Mouse (Mus musculus) thymus, adult 2 months (tissue): Measurements from ENCODE around the gene Pemt. TPM values are rescaled to one million over a fixed set of nuclear protein-coding genes. Genes with fewer than 3 reads are reported as not detected.

Experiments used
- DNase-seq: peaks from one replicate; pipeline ENCODE4 v3.0.0; 2021
- H3K27ac ChIP-seq: fragments of 200-500 bp; 2 replicates; pipeline ENCODE4 v1.5.1; 2012; ENCODE audit warnings: low read length, control low read depth; ENCODE audit not compliant: control insufficient read depth, insufficient read depth
- H3K27me3 ChIP-seq: fragments of 200-500 bp; 2 replicates; pipeline ENCODE4 v1.6.1; 2012; ENCODE audit warnings: mild to moderate bottlenecking, low read length, moderate library complexity, mixed read lengths; ENCODE audit not compliant: control insufficient read depth, insufficient read depth
- H3K36me3 ChIP-seq: fragments of 200-500 bp; 2 replicates; pipeline ENCODE4 v1.6.1; 2012; ENCODE audit warnings: mild to moderate bottlenecking, low read length, moderate library complexity; ENCODE audit not compliant: control insufficient read depth, insufficient read depth
- H3K4me1 ChIP-seq: fragments of 200-500 bp; replicated peaks from 2 replicates; pipeline ENCODE4 v1.6.1; 2012; ENCODE audit warnings: low read length; ENCODE audit not compliant: control insufficient read depth, insufficient read depth
- H3K4me3 ChIP-seq: fragments of 200-500 bp; 2 replicates; pipeline ENCODE4 v1.5.1; 2012; ENCODE audit warnings: mild to moderate bottlenecking, low read length, control low read depth, moderate library complexity; ENCODE audit not compliant: control insufficient read depth, insufficient read depth
- CTCF ChIP-seq: fragments of 200-500 bp; IDR thresholded peaks from 2 replicates; pipeline ENCODE4 v1.5.1; 2012; ENCODE audit warnings: mild to moderate bottlenecking, control low read depth, low read length, moderate library complexity, borderline replicate concordance; ENCODE audit not compliant: control insufficient read depth, poor library complexity, insufficient read depth; ENCODE audit errors: extremely low read depth
- POLR2A ChIP-seq: fragments of 200-500 bp; IDR thresholded peaks from 2 replicates; pipeline ENCODE4 v1.6.1; 2012; ENCODE audit warnings: mild to moderate bottlenecking, low read length, control low read depth, moderate library complexity; ENCODE audit not compliant: control insufficient read depth, poor library complexity, insufficient read depth; ENCODE audit errors: extremely low read depth
- whole genome bisulfite sequencing: fragments of 180-500 bp; shearing (Covaris S2); methylation state at CpG from one replicate; pipeline ENCODE4 v1.1.7; 2018; 5-methylcytosine and 5-hydroxymethylcytosine counted together
- polyA plus RNA-seq: library from polyadenylated mRNA; depleted of rRNA; stranded (reverse); fragments of >200 nt; gene quantifications from 2 replicates; pipeline ENCODE4 v1.2.3, GENCODE M21; 2012

The Pemt gene
- polyA plus RNA-seq, 1 experiment, result 10.6 TPM

GRCm38 (mm10) chr11:60071221-60071620 is 24.9 kb upstream of the Pemt start:
- H3K27me3 ChIP-seq, result no peaks in the 10 kb centered on the region
- H3K4me3 ChIP-seq, result no peak overlapping the region
- TF ChIP-seq CTCF, result no peak
- TF ChIP-seq POLR2A, result no peak
- no peak overlapping the region for H3K27ac ChIP-seq
- DNase-seq, result no peak
- H3K4me1 ChIP-seq, result peaks cover 7% of the 10 kb centered on the region
- WGBS, result 73% methylated on average over 6 of the region's 6 CpGs
- no peaks in the 10 kb centered on the region for H3K36me3 ChIP-seq

- no peaks in the 10 kb centered on the region for H3K36me3 ChIP-seq
- no peak overlapping the region for H3K4me3 ChIP-seq
- H3K27me3 ChIP-seq, result no peaks in the 10 kb centered on the region
- H3K4me1 ChIP-seq, result peaks cover 7% of the 10 kb centered on the region
- H3K27ac ChIP-seq, result no peak overlapping the region
- DNase-seq, result peak; percentile 64
- TF ChIP-seq CTCF (peak; percentile 72; the same call in 1 of the 2 replicates), POLR2A (no peak)
- 42% methylated on average over 8 of the region's 8 CpGs for WGBS
Observed at GRCm38 (mm10) chr11:60070599-60070998, 24.3 kb upstream of the Pemt start.

GRCm38 (mm10) chr11:60068631-60069030 is 22.3 kb upstream of the Pemt start:
- Histone ChIP-seq H3K4me3 (no peak overlapping the region), H3K27ac (no peak overlapping the region), H3K27me3 (no peaks in the 10 kb centered on the region), H3K4me1 (peaks cover 7% of the 10 kb centered on the region), H3K36me3 (no peaks in the 10 kb centered on the region)
- TF ChIP-seq POLR2A (no peak), CTCF (no peak)
- DNase-seq, result no peak

DNA sequence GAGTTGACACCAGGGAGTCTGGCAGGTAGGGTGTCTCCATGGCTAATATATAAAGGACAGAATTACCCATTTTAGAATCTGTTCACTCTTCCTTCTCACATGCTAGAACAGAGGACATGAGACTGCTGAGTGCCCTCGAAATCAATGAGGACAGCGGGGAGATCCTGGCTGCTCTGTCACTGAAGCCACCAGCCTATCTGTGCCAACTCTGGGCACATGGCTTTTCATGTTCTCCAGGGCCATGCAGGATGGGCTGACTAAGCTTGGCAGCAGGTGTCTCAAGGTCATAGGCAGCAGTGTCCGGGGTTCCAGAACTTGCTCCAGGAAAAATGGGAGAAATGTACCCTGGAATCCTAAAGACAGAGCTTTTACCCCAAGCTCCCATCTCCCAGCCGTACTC is 21.4 kb upstream of the Pemt start:
- 98% methylated on average over 4 of the region's 4 CpGs for WGBS
- Histone ChIP-seq H3K36me3 (no peaks in the 10 kb centered on the region), H3K27ac (no peak overlapping the region), H3K4me1 (peaks cover 7% of the 10 kb centered on the region), H3K4me3 (no peak overlapping the region), H3K27me3 (no peaks in the 10 kb centered on the region)
- DNase-seq, result no peak
- no peak for TF ChIP-seq CTCF
- TF ChIP-seq POLR2A, result no peak

GRCm38 (mm10) chr11:60065267-60065666 is 19.0 kb upstream of the Pemt start:
- Histone ChIP-seq H3K36me3 (no peaks in the 10 kb centered on the region), H3K4me3 (no peak overlapping the region), H3K27ac (no peak overlapping the region), H3K4me1 (no peaks in the 10 kb centered on the region), H3K27me3 (no peaks in the 10 kb centered on the region)
- WGBS, result 74% methylated on average over 1 of the region's 1 CpGs
- TF ChIP-seq POLR2A (no peak), CTCF (no peak)
- no peak for DNase-seq

DNA sequence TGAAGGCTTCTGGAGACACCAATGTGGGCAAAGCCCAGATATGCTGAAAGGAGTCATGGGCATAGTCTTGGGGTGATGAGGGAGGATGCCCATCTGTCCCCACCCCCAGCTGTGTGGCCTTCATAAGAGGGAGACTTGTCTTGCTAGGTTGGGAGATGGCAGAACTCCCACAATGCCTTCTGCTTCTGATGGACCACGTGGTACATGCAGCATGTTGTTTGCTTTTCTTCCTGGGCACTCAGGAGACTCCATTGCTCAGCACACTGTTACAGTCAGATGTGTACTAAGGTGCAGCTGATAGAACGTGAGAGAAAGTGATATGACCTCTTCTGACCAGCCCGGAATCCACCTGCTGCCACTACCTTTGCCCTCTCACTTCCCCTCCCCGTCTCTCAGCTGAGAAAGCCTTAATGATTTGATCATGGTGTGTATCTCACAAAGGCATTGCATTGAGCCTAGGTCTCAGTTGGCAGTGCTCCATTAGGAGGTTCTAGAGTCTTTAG is 15.3 kb upstream of the Pemt start:
- Histone ChIP-seq H3K27ac (no peak overlapping the region), H3K4me3 (no peak overlapping the region), H3K27me3 (no peaks in the 10 kb centered on the region), H3K4me1 (no peaks in the 10 kb centered on the region), H3K36me3 (no peaks in the 10 kb centered on the region)
- DNase-seq, result no peak
- 82% methylated on average over 4 of the region's 4 CpGs for WGBS
- TF ChIP-seq CTCF (no peak), POLR2A (no peak)

DNA sequence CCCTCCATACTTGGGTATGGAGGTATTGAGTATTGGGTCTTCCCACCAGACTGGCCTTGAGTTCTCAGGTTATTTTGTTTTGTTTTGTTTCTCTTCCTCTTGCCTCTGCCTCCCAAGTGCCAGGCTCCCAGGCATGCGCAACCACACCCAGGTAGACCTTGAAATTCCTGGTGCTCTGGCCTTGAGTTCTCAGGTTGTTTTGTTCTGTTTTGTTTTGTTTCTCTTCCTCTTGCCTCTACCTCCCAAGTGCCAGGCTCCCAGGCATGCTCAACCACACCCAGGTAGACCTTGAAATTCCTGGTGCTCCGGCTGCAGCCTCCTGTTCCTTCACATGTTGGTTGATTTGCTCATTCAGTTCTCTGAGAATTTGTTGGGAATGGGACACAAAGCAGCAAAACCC is 13.7 kb upstream of the Pemt start:
- Histone ChIP-seq H3K27ac (no peak overlapping the region), H3K27me3 (no peaks in the 10 kb centered on the region), H3K4me3 (no peak overlapping the region), H3K4me1 (no peaks in the 10 kb centered on the region), H3K36me3 (no peaks in the 10 kb centered on the region)
- no peak for TF ChIP-seq POLR2A
- TF ChIP-seq CTCF, result no peak
- no peak for DNase-seq
- WGBS, result 98% methylated on average over 2 of the region's 2 CpGs
